Mouse (Mus musculus) cerebellum, adult 9-11 months (tissue): Measurements from ENCODE around the gene Cenpi.

Experiments used
- DNase-seq: peaks from one replicate; pipeline ENCODE4 v3.0.0; 2022

Cenpi gene

DNA sequence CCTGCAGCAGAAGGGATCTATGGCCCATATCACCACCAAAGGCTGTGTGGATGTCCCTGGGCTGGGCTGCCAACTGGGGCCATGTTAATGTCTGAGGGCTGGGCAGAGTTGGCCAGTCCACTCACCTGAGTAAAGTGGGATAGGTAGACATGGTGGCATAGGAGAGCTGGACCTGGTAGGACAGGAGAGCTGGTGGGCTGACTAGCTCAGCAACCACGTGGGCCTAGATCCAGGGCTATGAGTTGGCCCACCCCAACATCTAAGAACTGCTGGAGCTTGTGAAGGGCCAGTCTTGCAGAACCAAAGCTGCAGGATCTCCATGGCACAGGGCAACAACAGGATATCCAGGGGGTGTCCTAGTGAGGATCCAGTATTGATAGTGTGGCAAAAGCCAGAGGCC is 57.5 kb downstream of the Cenpi start:
- no peak for DNase-seq

DNA sequence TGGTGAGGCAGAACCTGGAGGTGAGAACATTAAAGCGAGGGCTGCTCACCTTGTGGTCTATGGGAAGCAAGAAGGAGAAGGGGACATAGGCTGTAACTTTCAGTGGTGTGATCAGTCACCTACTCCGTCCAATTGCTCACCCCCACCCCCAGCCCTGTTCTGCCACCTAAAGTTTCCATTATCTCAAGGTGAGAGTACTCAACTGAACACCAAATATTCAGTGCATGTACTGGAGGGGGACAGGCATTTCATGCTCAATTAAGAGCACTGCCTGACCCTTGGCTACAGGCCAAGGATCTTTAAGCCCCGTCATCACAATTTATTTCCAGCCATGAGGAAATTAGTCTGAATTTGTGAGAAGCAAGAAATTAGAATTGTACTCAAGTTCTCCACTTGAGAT is 58.7 kb downstream of the Cenpi start:
- DNase-seq = no peak

DNA sequence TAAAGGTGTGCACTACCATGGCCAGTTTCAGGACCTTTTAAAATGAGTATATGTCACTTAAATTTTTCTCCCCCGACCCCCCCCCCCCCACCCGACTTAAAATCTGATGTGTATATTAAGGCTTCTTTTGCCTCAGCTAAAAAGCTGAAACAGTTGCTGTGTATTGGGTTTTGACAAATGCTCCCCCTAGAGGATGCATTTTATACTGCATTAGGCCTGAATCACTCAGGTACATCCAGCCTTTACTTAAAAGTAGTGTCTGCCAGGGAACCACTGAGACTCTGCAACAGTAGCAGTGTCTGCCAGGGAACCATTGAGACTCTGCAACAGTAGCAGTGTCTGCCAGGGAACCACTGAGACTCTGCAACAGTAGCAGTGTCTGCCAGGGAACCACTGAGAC is 63.4 kb downstream of the Cenpi start:
- DNase-seq = no peak

DNA sequence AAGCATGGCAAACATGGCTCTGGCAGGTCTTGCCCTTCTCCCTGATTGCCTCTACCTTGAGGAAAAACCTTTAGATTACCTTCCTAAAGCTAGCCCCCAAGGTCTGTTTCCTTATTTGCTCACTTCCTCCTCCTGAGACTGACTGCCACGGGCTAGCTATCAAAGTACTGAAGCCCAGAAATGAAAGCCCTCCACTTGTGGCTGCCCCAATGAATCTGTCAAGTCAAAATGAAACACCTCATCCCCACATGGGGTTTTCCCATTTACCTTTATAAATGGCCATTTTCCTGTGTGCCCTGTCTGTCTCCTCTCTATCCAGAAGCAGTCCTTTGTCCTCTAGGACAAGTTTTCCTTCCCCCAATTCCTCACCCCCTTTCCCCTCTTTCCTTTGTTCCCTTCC is 66.3 kb downstream of the Cenpi start:
- DNase-seq = no peak

DNA sequence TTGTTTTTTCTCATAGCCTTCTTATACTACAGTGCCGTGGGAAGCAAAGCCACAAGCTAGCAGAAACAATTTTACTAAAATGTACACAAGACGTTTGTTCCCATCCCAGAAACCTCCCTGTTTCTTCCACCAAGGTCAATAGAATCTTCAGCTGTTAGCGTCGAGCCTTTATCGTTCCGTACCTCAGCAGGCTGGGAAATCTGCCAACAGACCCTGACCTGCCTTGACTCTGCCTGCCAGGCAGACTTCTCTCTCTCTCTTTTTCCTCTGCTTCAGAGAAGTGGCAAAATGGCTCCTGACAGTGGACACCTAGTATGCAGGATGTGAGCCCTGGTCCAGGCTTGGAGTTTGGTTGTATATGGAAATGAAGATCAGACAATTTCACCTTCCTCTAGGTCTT is 77.0 kb downstream of the Cenpi start:
- DNase-seq = no peak

DNA sequence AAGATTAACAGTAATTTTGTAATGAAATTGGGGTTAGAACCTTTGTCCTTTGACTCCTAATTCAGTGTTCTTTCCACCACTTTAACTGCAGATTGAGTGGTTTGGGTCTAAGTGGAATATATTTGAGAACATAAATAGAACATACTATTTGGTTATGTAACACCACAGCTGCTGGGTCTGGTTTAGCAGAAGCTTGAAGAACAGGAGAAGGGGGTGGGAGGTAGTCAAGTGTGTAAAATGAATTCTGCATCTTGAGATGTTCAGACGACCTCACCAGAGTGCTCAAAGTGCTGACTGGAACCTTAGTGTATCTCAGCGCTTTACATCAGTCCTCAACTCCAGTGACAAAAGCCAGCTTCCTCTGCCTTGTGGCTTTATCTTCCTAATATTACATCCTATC is 91.1 kb downstream of the Cenpi start:
- no peak for DNase-seq

DNA sequence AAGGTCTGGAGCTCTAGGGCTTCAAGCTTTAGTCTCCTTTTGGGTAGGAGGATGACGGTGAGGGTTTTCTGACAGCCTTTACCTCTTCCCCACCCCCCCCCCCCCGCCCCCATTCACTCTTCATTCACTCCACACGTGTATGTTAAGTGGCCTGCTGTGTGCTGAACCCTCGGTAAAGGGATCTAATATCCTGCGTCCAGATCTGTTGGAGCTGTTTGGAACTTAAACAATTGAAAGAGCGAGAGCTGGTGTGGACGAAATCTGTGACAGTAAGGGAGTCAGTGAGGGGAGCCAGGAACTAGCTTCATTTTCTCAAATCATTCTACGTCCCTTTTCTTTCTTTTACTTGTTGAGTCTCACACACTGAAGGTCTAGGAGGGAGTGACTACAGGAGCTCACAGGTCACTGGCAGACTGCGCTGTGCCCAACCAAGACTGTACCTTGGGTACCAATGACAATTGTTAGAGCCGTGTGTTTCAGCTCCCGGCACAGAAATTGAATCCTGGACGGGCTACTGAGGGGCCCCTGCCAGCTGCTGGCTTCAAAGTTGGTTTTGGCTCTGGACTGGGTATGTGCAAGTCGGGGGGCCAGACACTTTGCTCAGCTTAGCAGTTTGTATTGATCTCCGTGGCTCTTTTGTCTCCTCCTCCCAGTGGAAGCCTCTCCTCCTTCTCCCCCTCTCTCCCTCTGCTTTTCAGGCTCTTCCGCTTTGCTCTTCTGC is 96.1 kb downstream of the Cenpi start, which contains the start of gene Drp2:
TSS of gene Drp2 (plus strand) at position 689 of the 721 bp plus-strand sequence.
- DNase-seq = peak; percentile 8

DNA sequence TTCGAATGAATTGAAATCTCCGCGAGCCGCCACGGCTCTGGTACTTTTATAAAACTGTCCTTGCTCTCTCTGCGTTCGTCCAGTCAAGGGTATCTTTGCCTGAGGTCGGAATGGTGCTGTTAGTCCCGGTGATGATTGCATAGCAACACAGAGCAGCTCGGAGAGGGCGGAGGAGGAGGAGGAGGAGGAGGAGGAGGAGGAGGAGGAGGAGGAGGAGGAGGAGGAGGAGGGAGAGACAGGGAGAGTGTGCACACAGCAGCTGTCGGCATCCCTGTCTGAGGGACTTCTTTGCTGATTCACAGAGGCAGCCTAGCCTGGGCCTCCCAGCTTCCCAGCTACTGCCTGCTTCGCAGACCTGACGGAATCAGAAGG is 96.7 kb downstream of the Cenpi start:
- DNase-seq = no peak

DNA sequence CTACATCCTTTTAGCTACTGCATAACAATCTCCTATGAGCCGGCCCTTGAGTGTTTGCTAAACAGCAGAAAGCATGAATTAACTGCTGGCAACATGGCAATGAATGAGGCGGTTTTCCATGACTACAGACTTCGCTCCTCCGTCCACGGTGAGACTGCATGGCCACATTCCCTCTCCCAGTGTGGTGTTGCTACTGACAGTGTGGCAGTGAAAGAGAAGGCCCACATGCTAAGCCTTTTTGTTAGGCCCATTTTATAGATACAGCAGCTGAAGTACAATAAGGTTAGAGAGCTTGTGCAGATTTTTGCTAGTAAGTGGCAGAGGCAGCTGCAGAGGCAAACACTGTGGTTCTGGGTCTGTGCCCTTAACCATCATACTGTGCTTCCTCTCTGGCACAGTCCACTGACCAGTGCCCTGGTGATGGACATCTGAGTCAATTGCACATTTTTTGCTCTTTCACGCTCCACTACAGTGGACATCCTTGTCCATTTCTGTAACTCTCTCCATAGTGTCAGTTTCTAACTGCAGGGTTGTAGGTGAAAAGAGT is 101.5 kb downstream of the Cenpi start:
- DNase-seq = no peak

DNA sequence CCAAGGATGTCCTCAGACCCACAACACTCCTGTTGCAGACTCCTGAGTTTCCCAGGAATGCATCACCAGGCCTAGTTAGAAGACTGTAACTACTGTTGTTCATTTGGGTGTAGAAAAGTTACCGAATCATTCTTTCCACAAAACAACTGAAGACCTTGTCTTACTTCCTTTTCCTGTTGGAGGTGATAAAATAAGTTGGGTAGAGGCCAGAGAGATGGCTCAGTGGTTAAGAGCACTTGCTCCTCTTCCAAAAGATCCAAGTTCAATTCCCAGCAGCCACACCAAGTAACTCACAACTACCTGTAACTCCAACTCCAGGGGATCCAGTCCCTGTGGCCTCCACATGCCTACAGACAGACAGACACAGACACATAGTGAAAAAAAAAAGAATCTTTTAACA is 104.2 kb downstream of the Cenpi start:
- no peak for DNase-seq
